Mouse (Mus musculus): ENCODE results near the gene Haus8.
A peak's percentile ranks its signal among the peaks of the same experiment; 100 is the strongest.
"Not testable (repeated sequence)": the region's sequence is repeated elsewhere in the genome, so short reads cannot be mapped to it uniquely, and the experiment has no call there.

Gene Haus8

DNA sequence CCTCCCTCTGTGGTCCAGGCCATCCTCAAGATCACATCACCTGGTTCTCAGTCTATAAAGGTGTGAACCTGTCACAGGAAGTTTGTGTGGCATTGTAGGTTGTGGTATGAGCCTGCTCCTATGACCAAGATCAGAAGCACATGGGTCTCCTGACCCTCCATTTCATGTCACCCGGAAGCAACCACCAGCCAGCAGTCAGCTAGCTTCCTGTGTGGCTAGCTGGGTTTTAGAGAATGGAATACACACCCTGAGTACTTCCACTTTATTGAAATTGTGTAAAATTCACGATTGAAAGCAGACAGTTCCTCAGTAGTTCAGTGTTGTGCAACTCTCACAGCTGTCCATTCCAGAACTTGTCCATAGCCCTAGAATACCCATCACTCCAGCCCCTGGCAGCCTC is 13.5 kb upstream of the Haus8 start:
- not testable (repeated sequence) for DNase-seq (ENCODE audit: low spot score in 2 of 2)

DNA sequence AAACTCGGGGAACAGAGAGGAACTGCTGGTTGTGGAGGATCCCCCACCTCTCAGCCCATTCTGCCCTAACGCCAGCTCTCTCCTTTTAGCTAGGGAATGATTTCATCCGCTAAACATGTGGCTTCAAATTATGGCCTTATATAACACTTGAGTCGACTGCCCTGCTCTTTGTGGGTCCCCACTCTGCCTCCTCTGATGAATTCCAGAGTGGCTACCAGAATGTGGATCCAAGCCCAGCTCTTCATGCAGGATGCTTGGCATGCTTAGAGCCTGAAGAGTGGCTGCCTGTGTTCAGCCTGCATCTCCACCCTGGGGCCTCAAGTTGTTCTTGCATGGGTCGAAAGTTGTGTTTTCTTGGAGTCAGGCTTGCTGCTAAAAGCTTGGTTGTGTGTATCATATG is 9.9 kb upstream of the Haus8 start:
- no peak for DNase-seq (ENCODE audit: low spot score in 2 of 2)

DNA sequence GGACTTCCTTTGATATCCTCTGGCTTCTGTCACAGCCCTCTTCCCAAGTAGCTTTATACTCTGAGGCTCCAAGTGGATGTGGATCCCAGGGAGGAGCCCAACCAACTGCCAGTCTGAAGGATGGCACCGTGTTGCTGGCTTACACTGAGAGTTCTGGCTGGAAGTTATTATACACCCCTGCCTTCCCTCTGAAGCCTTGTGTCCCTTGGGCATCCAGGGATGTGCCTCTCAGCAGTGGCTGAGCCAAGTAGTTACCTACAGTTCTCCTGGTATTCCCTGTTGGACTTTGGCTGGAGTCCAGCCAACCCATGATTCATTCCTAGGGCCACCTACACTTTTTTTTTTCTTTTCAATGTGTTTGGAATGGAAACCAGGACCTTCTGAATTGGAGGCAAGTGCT is 9.0 kb upstream of the Haus8 start:
- not testable (repeated sequence) for DNase-seq (ENCODE audit: low spot score in 2 of 2)

DNA sequence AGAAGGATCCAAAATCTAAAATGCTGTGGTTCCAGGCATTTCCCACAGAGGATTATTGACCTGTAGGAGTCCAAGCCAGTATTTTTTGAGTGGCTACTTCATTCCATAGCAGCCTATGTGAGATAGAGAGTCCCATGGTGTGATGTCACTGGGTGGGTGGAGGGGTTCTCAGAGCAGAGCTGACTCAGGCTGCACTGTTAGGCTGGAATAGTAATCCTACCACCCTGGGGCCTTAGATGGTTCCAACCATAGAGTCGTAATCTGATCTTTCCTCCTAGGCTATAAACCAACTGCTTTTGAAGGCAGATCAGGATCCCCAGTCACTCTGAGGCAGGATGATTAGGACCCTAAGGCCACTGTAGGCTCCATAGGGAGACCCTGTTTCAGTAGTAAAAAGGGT is 6.7 kb upstream of the Haus8 start:
- DNase-seq (ENCODE audit: low spot score in 2 of 2): not testable (repeated sequence)

DNA sequence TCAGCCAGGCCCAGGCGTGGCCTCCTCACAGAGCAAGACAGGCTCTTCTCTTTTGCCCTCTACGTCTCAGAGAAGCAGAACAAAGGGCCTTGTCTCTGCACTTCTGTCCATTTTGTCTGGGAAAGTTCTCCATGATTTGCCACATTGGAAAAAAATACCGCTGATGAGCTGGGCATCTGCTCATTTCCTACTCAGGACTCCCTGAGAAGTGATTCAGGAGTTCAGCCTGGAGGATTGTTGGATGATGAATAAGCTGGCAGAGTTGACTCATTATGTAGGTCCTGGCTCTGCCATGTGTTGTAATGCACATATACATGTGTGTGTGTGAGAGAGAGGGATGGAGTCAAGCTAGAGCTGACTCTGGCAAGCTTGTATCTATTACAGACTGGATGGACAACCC is 3.4 kb upstream of the Haus8 start:
- DNase-seq (ENCODE audit: low spot score in 2 of 2): no peak

DNA sequence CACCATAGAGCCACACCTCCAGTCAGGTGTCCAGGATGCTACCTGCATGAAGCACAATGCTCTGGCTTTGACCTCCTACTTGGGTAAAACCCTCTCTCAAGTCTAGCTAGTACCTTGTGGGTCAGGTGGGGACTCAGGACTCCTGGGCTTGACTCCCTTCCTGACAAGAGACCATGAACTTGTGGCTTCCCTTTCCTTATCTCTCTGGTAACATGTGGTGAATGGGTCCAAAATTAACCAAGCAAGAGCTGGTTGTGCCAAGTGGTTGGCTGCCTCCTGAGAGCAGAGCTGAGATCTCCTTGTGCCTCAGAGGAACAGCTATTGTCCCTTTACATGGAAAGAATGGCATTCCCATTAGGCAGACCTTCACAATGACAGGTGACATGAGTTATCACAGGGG is 1.7 kb upstream of the Haus8 start:
- no peak for DNase-seq (ENCODE audit: low spot score in 2 of 2)

DNA sequence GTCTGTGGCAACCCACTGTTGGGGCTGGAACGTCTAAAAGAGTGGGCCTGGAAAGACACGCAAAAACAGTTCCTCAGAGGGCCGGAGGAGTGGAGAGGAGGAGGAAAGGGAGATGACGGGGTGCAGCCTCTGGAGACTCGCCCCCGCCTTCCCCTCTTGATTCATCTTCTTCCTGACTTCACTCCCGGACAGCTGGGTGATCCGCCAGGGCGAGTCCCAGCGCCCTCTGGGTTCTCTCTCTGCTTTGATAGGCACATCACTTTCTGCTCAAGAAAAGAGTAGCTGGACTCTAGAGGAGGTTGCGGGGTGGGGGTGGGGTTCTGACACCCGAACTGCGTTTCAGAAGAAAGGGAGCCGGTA is 397 bp upstream of the Haus8 start:
- DNase-seq (ENCODE audit: low spot score in 2 of 2): peak; percentile 38 to 40

DNA sequence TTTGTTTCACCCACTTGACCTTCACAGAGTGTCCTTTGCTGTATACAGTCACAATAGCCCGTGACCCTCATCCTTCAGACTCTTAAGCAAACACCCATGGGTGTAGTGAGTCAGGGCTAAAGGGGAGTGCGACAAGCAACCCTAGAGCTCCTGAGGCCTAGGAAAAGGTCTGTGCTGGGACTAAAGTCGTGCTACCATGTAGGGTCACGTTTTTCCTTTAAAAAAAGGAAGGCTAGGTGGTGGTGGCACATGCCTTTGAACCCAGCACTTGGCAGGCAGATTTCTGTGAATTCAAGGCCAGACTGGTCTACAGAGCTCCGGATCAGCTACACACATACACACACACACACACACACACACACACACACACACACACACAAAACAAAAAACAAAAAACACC is 1.1 kb downstream of the Haus8 start:
- no peak for DNase-seq (ENCODE audit: low spot score in 2 of 2)

DNA sequence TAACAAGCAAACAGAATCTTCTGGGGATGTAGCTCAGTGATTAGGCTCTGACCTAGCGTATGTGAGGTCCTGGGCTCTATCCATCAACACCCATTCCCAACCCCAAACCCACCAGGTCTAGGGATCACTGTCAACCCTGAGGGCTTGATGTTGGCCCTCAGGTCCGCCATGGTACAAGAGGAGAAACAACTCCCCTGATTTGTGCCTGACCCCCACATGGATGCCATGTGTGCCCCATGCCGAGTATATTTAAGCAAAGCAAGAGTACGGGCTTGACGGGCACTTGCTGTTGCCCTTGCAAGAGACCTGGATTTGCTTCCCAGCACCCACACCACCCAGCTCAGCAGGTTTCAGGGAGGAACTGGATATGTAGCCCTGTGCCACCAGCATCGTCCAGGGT is 4.4 kb downstream of the Haus8 start:
- DNase-seq (ENCODE audit: low spot score in 2 of 2): not testable (repeated sequence)

DNA sequence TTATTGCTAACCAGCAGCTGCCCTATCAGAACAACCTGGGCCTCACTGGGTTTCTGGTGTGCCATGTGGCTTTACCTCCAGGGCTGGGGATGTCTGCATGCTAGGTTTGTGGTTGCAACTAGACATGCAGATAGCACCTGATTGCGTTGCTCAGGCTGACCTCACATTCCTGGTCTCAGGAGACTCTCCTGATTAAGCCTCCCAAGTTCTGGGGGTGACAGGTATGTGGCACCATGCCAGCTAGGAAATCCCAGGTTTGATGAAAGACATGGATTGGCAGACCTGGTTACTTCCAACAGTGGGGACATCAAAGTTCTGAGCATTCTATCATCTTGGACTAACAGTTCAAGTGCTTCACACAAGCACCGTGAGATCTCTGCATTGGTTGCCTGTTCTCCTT is 5.0 kb downstream of the Haus8 start:
- no peak for DNase-seq (ENCODE audit: low spot score in 2 of 2)

DNA sequence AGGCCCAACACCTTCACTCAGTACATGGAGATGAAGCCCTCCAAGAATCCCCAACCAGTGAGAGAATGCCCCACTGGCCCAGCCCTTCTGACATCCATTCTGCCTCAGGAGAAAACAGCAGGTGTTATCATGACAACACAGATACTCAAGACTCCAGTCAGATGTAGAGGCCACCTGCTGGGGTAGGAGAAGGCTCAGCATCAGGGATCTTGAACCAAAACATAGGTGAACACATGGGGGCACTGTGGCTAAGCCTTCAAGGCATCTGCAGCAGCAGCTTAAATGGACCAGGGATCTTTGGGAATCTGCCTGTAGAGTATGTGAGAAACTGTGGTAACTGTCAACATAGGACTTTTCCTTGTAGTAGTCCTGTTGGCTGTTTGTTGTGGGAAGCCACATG is 11.5 kb downstream of the Haus8 start:
- no peak for DNase-seq (ENCODE audit: low spot score in 2 of 2)

DNA sequence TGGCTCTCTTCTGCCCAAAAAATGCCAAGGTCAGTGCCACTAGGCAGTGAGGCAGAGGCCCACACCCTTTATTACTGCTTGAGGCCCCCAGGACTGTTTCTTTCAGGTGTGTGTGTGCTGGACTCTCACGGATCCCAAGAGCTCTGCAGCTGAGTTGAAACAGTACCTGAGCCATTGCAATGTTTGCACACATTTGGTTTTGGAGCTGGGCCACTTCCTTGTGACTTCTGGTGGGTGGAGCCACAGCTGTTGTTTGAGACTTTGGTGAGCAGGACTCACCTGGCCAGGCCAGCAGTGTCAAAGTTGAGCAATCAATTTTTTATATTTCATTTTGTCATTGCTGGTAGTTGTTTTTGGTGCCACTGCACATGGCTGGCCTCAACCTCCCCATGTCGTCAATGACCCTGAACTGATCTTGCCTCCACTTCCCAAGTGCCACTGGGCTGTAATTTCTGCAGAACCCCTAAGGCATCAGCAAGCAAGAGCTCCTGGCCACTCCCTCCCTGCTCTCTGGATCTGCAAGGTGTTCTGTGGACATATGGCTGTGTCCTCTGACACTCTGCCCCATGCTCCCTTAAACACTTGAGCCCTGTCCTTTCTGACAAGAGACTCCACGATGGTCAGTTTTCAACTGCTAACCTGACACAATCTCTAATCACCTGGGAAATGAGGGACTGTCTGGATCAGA is 16.0 kb downstream of the Haus8 start:
- DNase-seq (ENCODE audit: low spot score in 2 of 2): no peak

DNA sequence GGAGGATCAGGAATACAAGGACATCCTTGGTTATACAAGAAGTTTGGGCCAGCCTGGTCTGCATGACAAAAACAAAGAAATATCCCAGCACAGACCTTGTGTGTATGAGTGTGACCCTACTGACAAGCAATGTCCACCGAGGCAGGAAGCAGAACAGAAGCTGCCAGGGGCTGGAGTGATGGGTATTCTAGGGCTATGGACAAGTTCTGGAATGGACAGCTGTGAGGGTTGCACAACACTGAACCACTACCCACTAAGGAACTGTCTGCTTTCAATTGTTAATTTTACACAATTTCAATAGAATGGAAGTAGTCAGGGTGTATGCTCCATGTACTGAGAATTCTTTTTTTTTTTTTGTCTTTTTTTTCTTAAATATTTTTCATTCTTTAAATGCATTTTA is 24.5 kb downstream of the Haus8 start:
- no peak for DNase-seq (ENCODE audit: low spot score in 2 of 2)

DNA sequence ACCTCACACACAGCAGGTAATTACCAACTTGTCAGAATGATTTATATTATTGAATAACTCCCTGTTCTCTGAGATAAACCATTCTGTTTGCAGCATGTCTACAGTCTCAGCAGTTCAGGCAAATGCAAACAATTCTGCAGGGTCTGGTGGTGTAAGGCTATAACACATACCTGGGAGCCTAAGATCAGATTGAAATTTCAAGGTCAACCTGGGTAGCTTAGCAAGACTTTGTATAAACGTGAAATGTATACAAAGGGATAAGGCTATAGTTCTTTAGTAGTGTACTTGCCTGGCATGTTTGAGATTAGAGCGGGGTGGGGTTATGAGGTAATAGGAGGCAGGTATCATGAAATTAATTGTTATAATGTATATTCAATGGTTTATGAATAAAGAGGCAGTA is 30.0 kb downstream of the Haus8 start:
- no peak for DNase-seq (ENCODE audit: low spot score in 2 of 2)

DNA sequence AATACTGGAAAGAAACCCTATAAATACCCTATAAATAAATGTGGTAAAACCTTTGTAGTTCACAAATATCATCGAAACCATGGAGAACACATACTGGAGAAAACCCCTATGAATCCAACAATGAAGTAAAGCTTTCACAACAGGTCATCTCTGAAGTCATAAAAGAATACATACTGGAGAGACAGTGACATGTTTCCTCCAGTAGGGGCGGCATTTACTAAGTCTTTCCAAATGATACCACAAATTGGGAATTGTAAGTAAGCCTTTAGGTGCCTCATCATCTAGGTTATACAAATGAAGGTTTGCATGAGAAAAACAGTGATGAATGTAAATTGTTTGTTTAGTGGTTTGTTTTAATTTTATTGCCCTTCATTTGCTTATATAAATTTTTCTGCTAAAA is 48.2 kb downstream of the Haus8 start:
- DNase-seq (ENCODE audit: low spot score in 2 of 2): no peak

DNA sequence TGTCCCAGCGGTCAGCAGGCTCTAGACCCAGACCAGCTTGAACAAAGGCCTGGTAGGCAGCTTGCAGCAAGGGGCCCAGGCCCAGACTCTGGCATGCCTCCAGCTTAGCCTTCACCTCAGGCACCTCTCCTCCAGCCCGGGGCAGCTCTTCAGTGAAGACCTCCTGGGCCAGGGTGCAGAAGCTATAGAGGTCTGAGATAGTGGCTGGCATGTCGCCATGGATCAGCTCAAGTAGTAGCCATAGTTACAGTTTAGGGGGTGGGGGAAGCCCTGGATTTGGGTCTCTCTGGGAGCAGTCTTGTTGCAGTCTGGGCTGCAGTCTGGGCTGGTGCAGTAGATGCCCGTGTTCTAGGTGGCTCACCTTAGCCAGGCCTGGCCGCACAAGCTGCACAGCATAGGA is 58.5 kb downstream of the Haus8 start:
- DNase-seq (ENCODE audit: low spot score in 2 of 2): not testable (repeated sequence)

DNA sequence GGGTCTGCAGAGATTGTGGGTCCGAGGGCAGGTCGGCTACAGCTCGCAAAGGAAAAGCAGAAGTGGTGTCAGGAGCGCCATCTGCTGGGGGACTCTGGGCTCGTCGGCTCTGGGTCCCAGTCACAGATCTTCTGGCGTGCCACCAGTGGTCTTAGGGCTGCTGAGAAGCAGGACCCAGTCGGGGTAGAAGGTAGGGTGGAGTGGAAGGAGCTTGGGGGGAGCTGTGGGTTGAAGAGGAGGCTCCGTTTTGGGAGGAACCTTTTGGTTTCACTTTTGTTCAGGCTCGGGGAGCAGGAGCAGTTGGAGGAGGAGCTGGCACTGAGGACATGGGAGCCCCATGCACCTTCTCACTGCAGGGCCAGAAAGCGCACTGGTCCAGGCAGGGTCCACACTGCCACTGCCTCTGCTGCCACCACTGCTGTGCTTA is 67.2 kb downstream of the Haus8 start:
- DNase-seq (ENCODE audit: low spot score in 2 of 2): not testable (repeated sequence)

Measured in frontal cortex, postnatal 10 days (tissue).